14 mouse cellular contexts compared by ENCODE assay signal in the genomic region with DNA sequence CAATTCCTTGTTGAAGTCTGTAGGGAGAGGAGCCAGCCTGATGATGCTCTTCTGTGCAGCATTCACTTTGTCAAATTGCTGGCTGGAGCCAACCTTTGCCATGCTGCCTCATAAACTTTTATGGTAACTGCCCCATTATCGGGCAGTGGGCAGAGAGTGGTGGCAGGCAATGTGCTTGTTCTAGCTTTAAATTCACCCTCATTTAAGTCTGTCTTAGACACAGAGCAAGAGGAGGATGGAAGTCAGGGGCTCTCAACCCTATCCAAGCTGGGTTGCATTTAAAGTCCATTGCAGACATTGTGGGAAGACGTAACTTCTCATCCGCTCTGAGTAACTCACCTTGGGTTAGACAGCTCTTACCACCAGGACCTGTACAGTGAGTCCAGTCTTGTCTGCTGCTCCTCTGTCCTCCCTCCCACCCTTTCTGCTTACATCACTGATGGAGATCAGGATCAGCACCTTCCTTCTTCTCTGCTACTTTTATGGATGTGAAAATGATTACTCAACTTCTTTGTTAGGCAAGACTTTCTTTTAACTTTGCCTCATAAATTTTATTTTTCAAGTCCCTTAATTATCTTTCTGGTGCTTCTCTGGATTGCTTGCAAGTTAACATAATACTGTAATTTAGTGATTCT.
"Had no signal": no experiment of that assay in that cellular context is flagged by ENCODE, and none has a peak within 500 bp of the region (broad histone marks: within the 10 kb centered on the region; RNA-seq: fewer than 3 reads in every experiment).

No protein-coding gene starts in this region.

- H3K36me3 ChIP-seq: limb, embryonic 13.5 days; midbrain, embryonic 15.5 days had no signal

- H3K4me2 ChIP-seq: limb, embryonic 13.5 days; midbrain, embryonic 11.5 days; midbrain, embryonic 15.5 days had no signal

- DNase-seq: kidney, adult 2 months; layer of hippocampus, adult 9-11 months; layer of hippocampus, postnatal 36 days; lung, adult 18-20 months; lung, postnatal 36 days; retina, postnatal 1 day; right cerebral cortex, postnatal 14 days; thymus, postnatal 36 days had no signal

- H3K4me3 ChIP-seq: limb, embryonic 13.5 days; megakaryocyte, embryonic 14.5 days; midbrain, embryonic 15.5 days had no signal

- H3K9me3 ChIP-seq: limb, embryonic 13.5 days; megakaryocyte, embryonic 14.5 days; midbrain, embryonic 15.5 days had no signal

- H3K27me3 ChIP-seq: limb, embryonic 13.5 days; megakaryocyte, embryonic 14.5 days; midbrain, embryonic 15.5 days had no signal

- H3K9ac ChIP-seq: limb, embryonic 13.5 days; liver, embryonic 14.5 days; midbrain, embryonic 15.5 days had no signal

- ATAC-seq: intestine, embryonic 16.5 days; midbrain, embryonic 15.5 days had no signal

- H3K27ac ChIP-seq: limb, embryonic 13.5 days; liver, embryonic 14.5 days; midbrain, embryonic 15.5 days had no signal

- H3K4me1 ChIP-seq: limb, embryonic 13.5 days; megakaryocyte, embryonic 14.5 days; midbrain, embryonic 15.5 days had no signal
